In genomic region chr12:55489986-55490721, GRCm38 (mm10) we compare ENCODE assay signal across 8 mouse cellular contexts. TPM values are rescaled to one million over a fixed set of nuclear protein-coding genes. Genes with fewer than 3 reads are reported as not detected.
DNase-seq lines count a peak whose midpoint lies in the region; ATAC-seq and TF ChIP-seq lines count a peak whose summit lies in the region.

No protein-coding gene starts in this region.

- no peaks in the 10 kb centered on the region for H3K27me3 ChIP-seq in heart, embryonic 12.5 days (replicated peaks)
- H3K27me3 ChIP-seq in lung, postnatal 0 days (replicated peaks; ENCODE audit: insufficient read depth, low read length) = no peaks in the 10 kb centered on the region
- H3K27me3 ChIP-seq in intestine, embryonic 16.5 days (replicated peaks; ENCODE audit: control insufficient read depth, insufficient read depth, low read length) = no peaks in the 10 kb centered on the region
- H3K27me3 ChIP-seq in forebrain, embryonic 13.5 days = no peaks in the 10 kb centered on the region

- H3K4me1 ChIP-seq in heart, embryonic 12.5 days (replicated peaks) = peaks cover 24% of the 10 kb centered on the region
- peaks cover 17% of the 10 kb centered on the region for H3K4me1 ChIP-seq in lung, postnatal 0 days (ENCODE audit: insufficient read depth, low read depth, low read length)
- H3K4me1 ChIP-seq in intestine, embryonic 16.5 days (ENCODE audit: control insufficient read depth, insufficient read depth, low read length) = peaks cover 32% of the 10 kb centered on the region
- H3K4me1 ChIP-seq in olfactory bulb, adult 2 months (ENCODE audit: control insufficient read depth, insufficient read depth, low read length) = peaks cover 19% of the 10 kb centered on the region
- H3K4me1 ChIP-seq in forebrain, embryonic 13.5 days = peaks cover 24% of the 10 kb centered on the region

- peaks cover 50% of the 10 kb centered on the region for H3K36me3 ChIP-seq in heart, embryonic 12.5 days
- H3K36me3 ChIP-seq in lung, postnatal 0 days (ENCODE audit: insufficient read depth, low read length) = peaks cover 36% of the 10 kb centered on the region
- H3K36me3 ChIP-seq in intestine, embryonic 16.5 days (ENCODE audit: control insufficient read depth, insufficient read depth, low read length) = peaks cover 16% of the 10 kb centered on the region
- H3K36me3 ChIP-seq in forebrain, embryonic 13.5 days (ENCODE audit: poor library complexity, severe bottlenecking) = peaks cover 29% of the 10 kb centered on the region

- no peak for TF ChIP-seq EP300 in lung, postnatal 0 days (IDR thresholded peaks at IDR 0.05)

- H3K27ac ChIP-seq in heart, embryonic 12.5 days (ENCODE audit: poor library complexity, severe bottlenecking) = peak overlapping the region; percentile 18; the same call in 1 of the 2 replicates
- peak overlapping the region; percentile 99 for H3K27ac ChIP-seq in lung, postnatal 0 days (ENCODE audit: low read length)
- H3K27ac ChIP-seq in intestine, embryonic 16.5 days (ENCODE audit: low read length) = peak overlapping the region; percentile 23; the same call in 1 of the 2 replicates
- no peak overlapping the region for H3K27ac ChIP-seq in olfactory bulb, adult 2 months (ENCODE audit: insufficient read depth, low read depth, low read length)
- no peak overlapping the region for H3K27ac ChIP-seq in forebrain, embryonic 13.5 days

- H3K4me2 ChIP-seq in heart, embryonic 12.5 days = peak overlapping the region; percentile 91
- peak overlapping the region; percentile 79 for H3K4me2 ChIP-seq in lung, postnatal 0 days (replicated peaks; ENCODE audit: low read depth, low read length)
- peak overlapping the region; percentile 88 for H3K4me2 ChIP-seq in intestine, embryonic 16.5 days (ENCODE audit: low read depth, low read length)
- H3K4me2 ChIP-seq in forebrain, embryonic 13.5 days = no peak overlapping the region

- TF ChIP-seq POLR2A in olfactory bulb, adult 2 months (IDR thresholded peaks at IDR 0.05; ENCODE audit: insufficient read depth, low read depth, low read length) = no peak

- H3K4me3 ChIP-seq in heart, embryonic 12.5 days = no peak overlapping the region
- H3K4me3 ChIP-seq in lung, postnatal 0 days (ENCODE audit: low read depth, low read length) = peak overlapping the region; percentile 99
- H3K4me3 ChIP-seq in intestine, embryonic 16.5 days (ENCODE audit: low read length) = peak overlapping the region; percentile 87
- H3K4me3 ChIP-seq in olfactory bulb, adult 2 months (ENCODE audit: insufficient read depth, low read depth, low read length) = peak overlapping the region; percentile 6; the same call in 1 of the 2 replicates
- H3K4me3 ChIP-seq in forebrain, embryonic 13.5 days = no peak overlapping the region

- no peak for TF ChIP-seq CTCF in lung, postnatal 0 days (IDR thresholded peaks at IDR 0.05)
- TF ChIP-seq CTCF in olfactory bulb, adult 2 months (IDR thresholded peaks at IDR 0.05; ENCODE audit: insufficient read depth, low read depth, low read length) = no peak

- 85% methylated on average over 14 of the region's 14 CpGs for WGBS in heart, embryonic 12.5 days
- WGBS in lung, postnatal 0 days = 68% methylated on average over 14 of the region's 14 CpGs
- 70% methylated on average over 14 of the region's 14 CpGs for WGBS in intestine, embryonic 16.5 days
- WGBS in olfactory bulb, adult 2 months = 78% methylated on average over 14 of the region's 14 CpGs
- 86% methylated on average over 14 of the region's 14 CpGs for WGBS in forebrain, embryonic 13.5 days

- no peaks in the 10 kb centered on the region for H3K9me3 ChIP-seq in heart, embryonic 12.5 days (replicated peaks)
- H3K9me3 ChIP-seq in lung, postnatal 0 days (ENCODE audit: low read length) = no peaks in the 10 kb centered on the region
- no peaks in the 10 kb centered on the region for H3K9me3 ChIP-seq in intestine, embryonic 16.5 days (ENCODE audit: control insufficient read depth, low read length)
- no peaks in the 10 kb centered on the region for H3K9me3 ChIP-seq in forebrain, embryonic 13.5 days (replicated peaks)

- DNase-seq in heart, adult 9 months (ENCODE audit: low spot score in 2 of 2) = no peak
- DNase-seq in lung, postnatal 0 days (ENCODE audit: low spot score) = no peak
- DNase-seq in lung, postnatal 36 days = no peak
- DNase-seq in spleen, postnatal 14 days (ENCODE audit: low spot score in 2 of 2) = no peak

- ATAC-seq in heart, embryonic 12.5 days (ENCODE audit: insufficient number of reproducible peaks, low FRiP score) = no peak
- no peak for ATAC-seq in lung, postnatal 0 days
- ATAC-seq in intestine, embryonic 16.5 days = no peak
- ATAC-seq in forebrain, embryonic 13.5 days = no peak

- no peak overlapping the region for H3K9ac ChIP-seq in heart, embryonic 12.5 days
- peak overlapping the region; percentile 72 for H3K9ac ChIP-seq in lung, postnatal 0 days (replicated peaks; ENCODE audit: low read depth)
- peak overlapping the region; percentile 6; the same call in 1 of the 2 replicates for H3K9ac ChIP-seq in intestine, embryonic 16.5 days (ENCODE audit: low read depth, low read length)
- no peak overlapping the region for H3K9ac ChIP-seq in forebrain, embryonic 13.5 days

RNA-seq across cellular contexts. Expression of gene Nfkbia, which starts 2.3 kb away (rescaled TPM):
- 38.8 and 45.0 TPM in 2 replicates for polyA plus RNA-seq in heart, embryonic 12.5 days (2016; fragmentation: Nextera tagmentation; extraction: Ambion mirVana)
- 184 and 297 TPM in 2 replicates for polyA plus RNA-seq in lung, postnatal 0 days (2015; fragmentation: Nextera tagmentation; extraction: Ambion mirVana)
- polyA plus RNA-seq in intestine, embryonic 16.5 days (2015; fragmentation: Nextera tagmentation; extraction: Ambion mirVana) = 75.5 and 83.8 TPM in 2 replicates
- not detected in 2 replicates for polyA plus RNA-seq in olfactory bulb, adult 2 months (2012; ENCODE audit: insufficient read depth, insufficient read length, low replicate concordance, missing spikeins)
- polyA plus RNA-seq in forebrain, embryonic 13.5 days (2015; fragmentation: Nextera tagmentation; extraction: Ambion mirVana) = 46.4 and 47.0 TPM in 2 replicates

Comparison
In these comparisons a context has a peak if more than half of its experiments do, and no peak if none do; other contexts are left out.
1. H3K27ac ChIP-seq: peak in heart, embryonic 12.5 days (single experiment), lung, postnatal 0 days (single experiment) and intestine, embryonic 16.5 days (single experiment); none in olfactory bulb, adult 2 months (single experiment) and forebrain, embryonic 13.5 days (single experiment).
2. H3K4me3 ChIP-seq: peak in lung, postnatal 0 days (single experiment), intestine, embryonic 16.5 days (single experiment) and olfactory bulb, adult 2 months (single experiment); none in heart, embryonic 12.5 days (single experiment) and forebrain, embryonic 13.5 days (single experiment).
3. H3K9ac ChIP-seq: peak in lung, postnatal 0 days (single experiment) and intestine, embryonic 16.5 days (single experiment); none in heart, embryonic 12.5 days (single experiment) and forebrain, embryonic 13.5 days (single experiment).